ENCODE assay signal across 29 mouse cellular contexts in the genomic region with DNA sequence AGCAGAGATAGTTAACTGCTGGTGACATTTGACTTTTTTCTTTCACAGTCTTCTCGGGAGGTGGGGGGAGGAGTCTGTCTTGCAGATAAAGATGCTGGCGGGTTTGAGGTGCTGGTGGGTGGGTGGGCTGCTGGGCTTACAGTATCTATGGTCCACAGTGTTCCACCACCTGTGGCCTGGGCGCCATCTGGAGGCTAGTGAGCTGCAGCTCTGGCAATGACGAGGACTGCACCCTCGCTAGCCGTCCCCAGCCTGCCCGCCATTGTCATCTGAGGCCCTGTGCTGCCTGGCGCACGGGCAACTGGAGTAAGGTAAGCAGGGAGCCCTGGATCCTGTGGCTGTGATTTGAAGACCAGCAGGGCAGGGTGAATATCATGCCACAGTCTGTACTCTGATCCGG. TPM values are rescaled to one million over a fixed set of nuclear protein-coding genes. Genes with fewer than 3 reads are reported as not detected.
DNase-seq lines count a peak whose midpoint lies in the region; ATAC-seq and TF ChIP-seq lines count a peak whose summit lies in the region.
"Had no signal": no experiment of that assay in that cellular context is flagged by ENCODE, and none has a peak within 500 bp of the region (broad histone marks: within the 10 kb centered on the region; RNA-seq: fewer than 3 reads in every experiment).

No protein-coding gene starts in this region.

- no peak overlapping the region for H3K4me3 ChIP-seq in forebrain, embryonic 16.5 days (replicated peaks; ENCODE audit: low read length)
- H3K4me3 ChIP-seq in forebrain, embryonic 15.5 days: no peak overlapping the region
- no peak overlapping the region for H3K4me3 ChIP-seq in kidney, adult 2 months (ENCODE audit: insufficient read depth, low read depth, low read length)
- H3K4me3 ChIP-seq in lung, embryonic 14.5 days (ENCODE audit: low read depth, low read length): no peak overlapping the region
- H3K4me3 ChIP-seq: gastrocnemius, adult 2 months; hindbrain, embryonic 13.5 days; midbrain, embryonic 15.5 days; neural tube, embryonic 15.5 days; stomach, embryonic 15.5 days had no signal

- peaks cover 36% of the 10 kb centered on the region for H3K36me3 ChIP-seq in forebrain, embryonic 16.5 days (ENCODE audit: control insufficient read depth, insufficient read depth)
- peaks cover 45% of the 10 kb centered on the region for H3K36me3 ChIP-seq in forebrain, embryonic 15.5 days
- H3K36me3 ChIP-seq in kidney, adult 2 months (ENCODE audit: control insufficient read depth, insufficient read depth, low read length): no peaks in the 10 kb centered on the region
- peaks cover 48% of the 10 kb centered on the region; the same call in 1 of the 2 replicates for H3K36me3 ChIP-seq in lung, embryonic 14.5 days (ENCODE audit: insufficient read depth)
- H3K36me3 ChIP-seq: stomach, embryonic 15.5 days had no signal

- 79% methylated on average over 10 of the region's 10 CpGs for WGBS in forebrain, embryonic 16.5 days
- 77% methylated on average over 10 of the region's 10 CpGs for WGBS in forebrain, embryonic 15.5 days
- 77% methylated on average over 10 of the region's 10 CpGs for WGBS in kidney, adult 2 months
- WGBS in lung, embryonic 14.5 days: 68% methylated on average over 10 of the region's 10 CpGs

- no peaks in the 10 kb centered on the region; the same call in 1 of the 2 replicates for H3K4me1 ChIP-seq in forebrain, embryonic 16.5 days (replicated peaks; ENCODE audit: control insufficient read depth, insufficient read depth, low read length)
- no peaks in the 10 kb centered on the region for H3K4me1 ChIP-seq in forebrain, embryonic 15.5 days
- 0 out of 2 replicates have a peak, but pooled peaks cover 4% of the 10 kb centered on the region for H3K4me1 ChIP-seq in kidney, adult 2 months (ENCODE audit: control insufficient read depth, insufficient read depth, low read length)
- H3K4me1 ChIP-seq in lung, embryonic 14.5 days (ENCODE audit: insufficient read depth): no peaks in the 10 kb centered on the region
- H3K4me1 ChIP-seq: midbrain, embryonic 15.5 days; neural tube, embryonic 15.5 days; stomach, embryonic 15.5 days had no signal

- 0 out of 2 replicates have a peak, but pooled peaks have one; percentile 3 for ATAC-seq in forebrain, embryonic 16.5 days
- ATAC-seq in forebrain, embryonic 15.5 days (replicated peaks): no peak
- no peak for ATAC-seq in lung, embryonic 14.5 days (ENCODE audit: insufficient read depth)
- ATAC-seq: activated CD4-positive, CD25-positive, alpha-beta regulatory T cell, adult 4 months; forebrain, embryonic 14.5 days; midbrain, embryonic 15.5 days had no signal

- peak; percentile 28; the same call in 1 of the 2 replicates for TF ChIP-seq CTCF in kidney, adult 2 months (conservative IDR thresholded peaks at IDR 0.05; ENCODE audit: insufficient read depth, insufficient read length, low read depth, low read length)
- peak; percentile 45; the same call in 1 of the 2 replicates for TF ChIP-seq CTCF in lung, embryonic 14.5 days (IDR thresholded peaks at IDR 0.05; ENCODE audit: low read depth)

- no peaks in the 10 kb centered on the region for H3K9me3 ChIP-seq in forebrain, embryonic 16.5 days (ENCODE audit: control insufficient read depth, low read length)
- H3K9me3 ChIP-seq in forebrain, embryonic 15.5 days: no peaks in the 10 kb centered on the region
- no peaks in the 10 kb centered on the region for H3K9me3 ChIP-seq in lung, embryonic 14.5 days (ENCODE audit: low read depth, low read length)
- H3K9me3 ChIP-seq: hindbrain, embryonic 13.5 days; midbrain, embryonic 15.5 days; neural tube, embryonic 15.5 days; stomach, embryonic 15.5 days had no signal

- H3K27ac ChIP-seq in forebrain, embryonic 16.5 days (ENCODE audit: low read length): no peak overlapping the region
- H3K27ac ChIP-seq in forebrain, embryonic 15.5 days (replicated peaks): no peak overlapping the region
- no peak overlapping the region for H3K27ac ChIP-seq in kidney, adult 2 months (ENCODE audit: insufficient read depth, low read depth, low read length)
- no peak overlapping the region for H3K27ac ChIP-seq in lung, embryonic 14.5 days (ENCODE audit: low read depth)
- H3K27ac ChIP-seq: gastrocnemius, adult 2 months; hindbrain, embryonic 13.5 days; kidney, postnatal 0 days; macrophage; midbrain, embryonic 15.5 days; neural tube, embryonic 15.5 days; stomach, embryonic 15.5 days had no signal

- no peak for TF ChIP-seq POLR2A in kidney, adult 2 months (IDR thresholded peaks at IDR 0.05; ENCODE audit: low read depth, low read length)

- DNase-seq in kidney, adult 2 months: no peak
- no peak for DNase-seq in kidney, adult 11 months
- no peak for DNase-seq in lung, embryonic 14.5 days
- no peak for DNase-seq in lung, postnatal 25 days (ENCODE audit: low spot score)
- peak; percentile 35 for DNase-seq in ZHBTc4 (ENCODE audit: low read depth, low spot score)
- DNase-seq in left cerebral cortex, postnatal 36 days (ENCODE audit: low spot score in 2 of 2): no peak
- DNase-seq: adrenal gland, postnatal 10 days; cerebellum, adult 8-10 months; cerebellum, postnatal 36 days; gastrocnemius, postnatal 36 days; heart, postnatal 4 days; kidney, adult 8-10 months; kidney, postnatal 4 days; left cerebral cortex, postnatal 4 days; lung, adult 18-20 months; right cerebral cortex, postnatal 25 days; thymus, postnatal 14 days had no signal

- intact Hi-C loops in left cerebral cortex, postnatal 36 days (cut with DNase I): no loop called here

- no peak overlapping the region for H3K9ac ChIP-seq in forebrain, embryonic 16.5 days (replicated peaks; ENCODE audit: low read depth, low read length)
- H3K9ac ChIP-seq in forebrain, embryonic 15.5 days (replicated peaks): no peak overlapping the region
- no peak overlapping the region for H3K9ac ChIP-seq in lung, embryonic 14.5 days
- H3K9ac ChIP-seq: hindbrain, embryonic 13.5 days; midbrain, embryonic 15.5 days; neural tube, embryonic 15.5 days; stomach, embryonic 15.5 days had no signal

- H3K4me2 ChIP-seq in forebrain, embryonic 16.5 days (ENCODE audit: low read length): no peak overlapping the region
- no peak overlapping the region for H3K4me2 ChIP-seq in forebrain, embryonic 15.5 days (replicated peaks)
- no peak overlapping the region for H3K4me2 ChIP-seq in lung, embryonic 14.5 days
- H3K4me2 ChIP-seq: hindbrain, embryonic 13.5 days; midbrain, embryonic 15.5 days; neural tube, embryonic 15.5 days; stomach, embryonic 15.5 days had no signal

- no peaks in the 10 kb centered on the region for H3K27me3 ChIP-seq in forebrain, embryonic 16.5 days (replicated peaks; ENCODE audit: control insufficient read depth, insufficient read depth, low read length)
- no peaks in the 10 kb centered on the region for H3K27me3 ChIP-seq in forebrain, embryonic 15.5 days
- H3K27me3 ChIP-seq in kidney, adult 2 months (replicated peaks; ENCODE audit: control insufficient read depth, insufficient read depth, low read length): no peaks in the 10 kb centered on the region
- H3K27me3 ChIP-seq in lung, embryonic 14.5 days (ENCODE audit: insufficient read depth, low read length): no peaks in the 10 kb centered on the region
- H3K27me3 ChIP-seq: hindbrain, embryonic 13.5 days; midbrain, embryonic 15.5 days; neural tube, embryonic 15.5 days; stomach, embryonic 15.5 days had no signal

RNA-seq across cellular contexts. Expression of a gene that starts 32.1 kb away (rescaled TPM):
- 14.0 and 14.1 TPM in 2 replicates for polyA plus RNA-seq in forebrain, embryonic 16.5 days (2015; fragmentation: Nextera tagmentation; extraction: Ambion mirVana)
- polyA plus RNA-seq in forebrain, embryonic 15.5 days (2015; fragmentation: Nextera tagmentation; extraction: Ambion mirVana): 12.4 and 15.8 TPM in 2 replicates
- 9.4 and 10.7 TPM in 2 replicates for polyA plus RNA-seq in kidney, adult 2 months (2012; rRNA removed)
- 23.8 and 30.4 TPM in 2 replicates for polyA plus RNA-seq in lung, embryonic 14.5 days (2014; fragmentation: Nextera tagmentation; extraction: Ambion mirVana)
- under 1 TPM; 0.30 to 0.43 TPM for total RNA-seq in left cerebral cortex, postnatal 36 days (2021)
- total RNA-seq: megakaryocyte-erythroid progenitor cell, adult 5-6 weeks had no signal
- polyA plus RNA-seq: activated CD4-positive, CD25-positive, alpha-beta regulatory T cell, adult 4 months; macrophage had no signal
